Mouse (Mus musculus) hindbrain, embryonic 10.5 days (tissue): ENCODE results near the gene Fgf22. TPM values are rescaled to one million over a fixed set of nuclear protein-coding genes. Genes with fewer than 3 reads are reported as not detected.

Source experiments
- DNase-seq: peaks from one replicate; pipeline ENCODE4 v3.0.0-alpha.2; 2017; ENCODE audit warnings: low spot score
- H3K27ac ChIP-seq: fragments of 300-500 bp; sonication (generic); 2 replicates; pipeline ENCODE4 v1.5.1; 2016; ENCODE audit warnings: mild to moderate bottlenecking, moderate library complexity
- H3K27me3 ChIP-seq: fragments of 300-500 bp; sonication (generic); 2 replicates; pipeline ENCODE4 v1.6.1; 2016; ENCODE audit warnings: mild to moderate bottlenecking; ENCODE audit not compliant: poor library complexity, insufficient read depth, severe bottlenecking
- H3K36me3 ChIP-seq: fragments of 300-500 bp; sonication (generic); 2 replicates; pipeline ENCODE4 v1.6.1; 2016; ENCODE audit warnings: mild to moderate bottlenecking, moderate library complexity
- H3K4me1 ChIP-seq: fragments of 300-500 bp; sonication (generic); replicated peaks from 2 replicates; pipeline ENCODE4 v1.6.1; 2016; ENCODE audit warnings: mild to moderate bottlenecking
- H3K4me3 ChIP-seq: fragments of 300-500 bp; sonication (generic); 2 replicates; pipeline ENCODE4 v1.5.1; 2016; ENCODE audit warnings: mild to moderate bottlenecking, moderate library complexity
- H3K9me3 ChIP-seq: fragments of 300-500 bp; sonication (generic); 2 replicates; pipeline ENCODE4 v1.6.1; 2016; ENCODE audit warnings: mild to moderate bottlenecking, moderate library complexity
- WGBS: fragments of 180-500 bp; shearing (Covaris S2); methylation state at CpG from one replicate; pipeline ENCODE4 v1.1.7; 2016; 5-methylcytosine and 5-hydroxymethylcytosine counted together
- polyA plus RNA-seq: library from polyadenylated mRNA; unstranded; fragments of >200 nt; fragmentation: Nextera tagmentation; extraction: Ambion mirVana; gene quantifications from 2 replicates; pipeline ENCODE4 v1.2.1, GENCODE M21; 2016

Fgf22 gene
- 0.12 and 0.55 TPM in 2 replicates for polyA plus RNA-seq

DNA sequence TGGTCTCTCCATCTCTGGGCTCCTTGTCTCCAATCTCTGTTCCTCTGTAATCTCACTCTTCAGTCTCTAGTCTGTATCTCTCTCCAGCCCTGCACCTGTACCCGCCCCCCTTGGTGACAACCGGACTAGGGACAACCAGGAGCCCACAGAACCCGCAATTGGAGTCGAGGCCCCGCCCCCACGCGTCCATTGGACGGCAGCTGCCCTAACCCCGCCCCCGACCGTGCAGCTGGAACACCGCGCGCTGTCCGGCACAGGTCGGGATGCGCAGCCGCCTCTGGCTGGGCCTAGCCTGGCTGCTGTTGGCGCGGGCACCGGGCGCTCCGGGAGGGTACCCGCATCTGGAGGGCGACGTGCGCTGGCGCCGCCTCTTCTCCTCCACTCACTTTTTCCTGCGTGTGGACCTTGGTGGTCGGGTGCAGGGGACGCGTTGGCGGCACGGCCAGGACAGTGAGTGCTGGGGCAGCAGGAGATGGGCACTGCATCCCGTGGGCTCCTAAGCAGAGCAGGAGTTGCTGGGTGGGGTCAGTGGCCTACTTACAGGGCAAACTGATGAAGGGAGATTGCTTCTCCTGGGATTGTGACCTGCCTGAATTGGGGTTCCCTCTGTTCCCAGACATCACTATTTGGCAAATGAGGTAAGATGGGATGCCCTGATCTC, at the start of gene Fgf22:
Gene Fgf22, plus strand, starts transcription at position 221 of the 661 bp plus-strand sequence.
- peak; percentile 77 for DNase-seq
- WGBS, result under 1% methylated on average over 36 of the region's 36 CpGs
- H3K4me3 ChIP-seq, result peak within 1 kb of the TSS; percentile 52
- peaks cover 45% of the 10 kb centered on the region for H3K36me3 ChIP-seq
- H3K9me3 ChIP-seq, result no peaks in the 10 kb centered on the region
- H3K27ac ChIP-seq, result 0 out of 2 replicates have a peak within 1 kb of the TSS, but pooled peaks have one; percentile 4
- peaks cover 12% of the 10 kb centered on the region for H3K27me3 ChIP-seq
- peaks cover 13% of the 10 kb centered on the region for H3K4me1 ChIP-seq

DNA sequence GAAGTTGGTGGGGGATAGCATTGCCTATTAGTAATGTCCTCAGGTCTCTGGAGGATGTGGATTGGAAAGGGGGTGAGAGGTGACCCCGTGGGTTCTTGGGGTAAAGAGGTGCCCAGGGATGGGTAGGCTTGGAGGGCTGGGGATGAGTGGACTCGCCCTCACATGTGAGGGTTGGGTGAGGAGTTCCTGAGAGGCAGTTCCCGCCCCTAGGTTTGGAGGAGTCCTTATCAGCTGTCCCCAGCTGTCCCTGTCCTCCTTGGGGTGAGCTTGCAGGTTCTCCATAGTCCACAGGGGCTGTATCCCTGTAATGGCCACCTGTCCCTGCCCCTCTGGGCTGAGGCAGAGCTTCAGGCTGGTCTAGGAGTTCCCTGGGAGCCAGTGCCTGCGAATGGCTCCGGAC, 48.9 kb upstream of the Fgf22 start:
- peaks cover 52% of the 10 kb centered on the region for H3K36me3 ChIP-seq
- peak overlapping the region; percentile 97 for H3K27ac ChIP-seq
- WGBS, result 83% methylated on average over 5 of the region's 5 CpGs
- H3K4me3 ChIP-seq, result peak overlapping the region; percentile 87
- H3K9me3 ChIP-seq, result no peaks in the 10 kb centered on the region
- H3K4me1 ChIP-seq, result peaks cover 55% of the 10 kb centered on the region
- H3K27me3 ChIP-seq, result no peaks in the 10 kb centered on the region
- DNase-seq, result no peak

DNA sequence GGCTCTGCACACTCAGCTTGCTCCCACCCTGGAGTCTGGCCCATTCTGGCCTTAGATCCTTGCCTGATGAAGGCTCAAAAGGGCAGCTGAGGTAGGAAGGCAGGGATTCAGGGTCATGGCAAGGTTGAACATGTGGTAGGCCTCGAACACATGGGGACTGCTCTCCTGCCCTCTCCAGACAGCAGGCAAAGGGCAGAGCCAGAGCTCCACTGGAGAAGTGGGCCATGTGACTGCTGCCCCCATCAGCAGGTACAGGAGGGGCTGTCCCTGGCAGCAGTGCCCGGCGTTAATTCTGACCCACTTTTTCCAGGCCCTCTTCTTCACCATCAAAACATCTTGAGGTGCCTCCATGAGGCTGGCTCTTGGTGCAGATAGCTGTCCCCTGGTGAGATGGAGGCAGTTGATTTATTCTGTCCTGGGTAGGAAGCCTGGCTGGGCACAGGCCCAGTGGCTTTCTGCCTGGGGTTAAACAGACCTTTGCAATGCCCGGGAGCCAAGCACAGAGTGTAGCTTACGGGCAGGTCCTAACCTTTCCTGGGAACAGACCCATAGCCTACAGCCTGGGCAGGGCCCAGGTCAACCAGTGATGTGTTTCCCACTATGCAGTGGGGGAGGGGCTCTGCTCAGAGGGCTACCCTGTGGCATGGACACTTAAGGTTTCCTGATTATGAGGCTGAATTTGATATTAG, 48.3 kb upstream of the Fgf22 start:
- peaks cover 49% of the 10 kb centered on the region for H3K4me1 ChIP-seq
- WGBS, result 82% methylated on average over 5 of the region's 5 CpGs

DNA sequence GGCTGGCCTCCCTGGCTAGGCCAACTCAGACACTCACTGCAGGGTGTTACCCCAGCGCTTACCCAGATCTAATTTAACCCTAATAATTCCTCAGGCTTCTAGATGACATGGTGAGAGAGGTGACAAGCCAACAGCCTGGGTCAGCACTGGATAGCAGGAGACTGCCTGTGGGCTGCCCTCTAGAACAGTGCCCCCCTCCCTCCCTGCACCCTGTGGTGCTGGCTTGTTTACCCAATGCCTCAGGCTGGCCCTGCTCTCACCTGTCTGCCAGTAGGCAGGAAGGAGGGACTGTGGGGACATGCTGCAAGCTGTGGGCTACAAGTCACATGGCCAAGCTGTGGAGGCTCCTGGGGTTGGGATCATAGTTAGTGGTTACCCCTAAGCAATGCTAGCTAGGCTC, 47.7 kb upstream of the Fgf22 start:
- Histone ChIP-seq H3K9me3 (no peaks in the 10 kb centered on the region), H3K27me3 (no peaks in the 10 kb centered on the region), H3K36me3 (peaks cover 64% of the 10 kb centered on the region), H3K27ac (no peak overlapping the region), H3K4me1 (peaks cover 45% of the 10 kb centered on the region), H3K4me3 (peak overlapping the region; percentile 87)
- no peak for DNase-seq
- WGBS, result 81% methylated on average over 1 of the region's 1 CpGs

More for the DNA sequence above, 48.3 kb upstream of the Fgf22 start:
- DNase-seq, result no peak
- Histone ChIP-seq H3K9me3 (no peaks in the 10 kb centered on the region), H3K4me3 (peak overlapping the region; percentile 87), H3K27me3 (no peaks in the 10 kb centered on the region), H3K27ac (peak overlapping the region; percentile 97), H3K36me3 (peaks cover 58% of the 10 kb centered on the region)

DNA sequence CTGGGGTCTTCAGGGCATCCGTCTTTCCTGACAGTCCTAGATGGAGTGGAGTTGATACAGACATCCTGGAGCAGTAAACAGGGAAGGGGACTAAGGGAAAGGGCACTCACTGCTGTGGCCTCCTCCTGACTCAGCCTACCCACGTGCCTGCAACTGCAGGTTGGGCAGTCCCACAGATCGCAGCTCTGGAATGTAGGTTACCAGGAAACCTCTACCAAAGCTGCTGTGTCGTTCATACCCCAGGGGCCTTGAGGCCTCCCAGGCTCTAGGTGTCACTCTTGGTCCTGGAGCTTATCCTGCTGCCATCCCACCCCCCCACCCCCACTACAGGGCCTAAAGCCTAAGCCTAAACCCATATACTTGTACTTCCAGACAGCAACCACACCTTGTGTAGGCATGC, 47.1 kb upstream of the Fgf22 start:
- no peak for DNase-seq
- 76% methylated on average over 4 of the region's 4 CpGs for WGBS
- peak overlapping the region; percentile 87; the same call in 1 of the 2 replicates for H3K4me3 ChIP-seq

DNA sequence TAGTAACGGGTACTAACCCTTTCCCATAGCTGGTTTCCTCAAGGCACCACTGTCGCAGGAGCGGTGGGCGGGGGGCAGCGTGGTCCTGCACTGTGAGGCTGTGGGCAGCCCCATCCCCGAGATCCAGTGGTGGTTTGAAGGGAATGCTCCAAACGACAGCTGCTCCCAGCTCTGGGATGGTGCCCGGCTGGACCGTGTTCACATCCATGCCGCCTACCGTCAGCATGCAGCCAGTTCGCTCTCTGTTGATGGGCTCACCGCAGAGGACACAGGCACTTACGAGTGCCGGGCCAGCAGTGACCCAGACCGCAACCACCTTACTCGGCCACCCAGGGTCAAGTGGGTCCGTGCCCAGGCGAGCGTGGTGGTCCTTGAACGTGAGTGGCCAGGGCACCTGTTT, 46.2 kb upstream of the Fgf22 start:
- peak overlapping the region; percentile 14; the same call in 1 of the 2 replicates for H3K4me3 ChIP-seq
- H3K36me3 ChIP-seq, result peaks cover 69% of the 10 kb centered on the region
- 92% methylated on average over 21 of the region's 21 CpGs for WGBS
- no peak overlapping the region for H3K27ac ChIP-seq
- H3K4me1 ChIP-seq, result peaks cover 49% of the 10 kb centered on the region
- H3K27me3 ChIP-seq, result no peaks in the 10 kb centered on the region
- DNase-seq, result no peak
- H3K9me3 ChIP-seq, result no peaks in the 10 kb centered on the region

More for the DNA sequence above, 47.1 kb upstream of the Fgf22 start:
- peaks cover 46% of the 10 kb centered on the region for H3K4me1 ChIP-seq
- peaks cover 69% of the 10 kb centered on the region for H3K36me3 ChIP-seq
- no peaks in the 10 kb centered on the region for H3K27me3 ChIP-seq
- no peaks in the 10 kb centered on the region for H3K9me3 ChIP-seq
- H3K27ac ChIP-seq, result no peak overlapping the region

DNA sequence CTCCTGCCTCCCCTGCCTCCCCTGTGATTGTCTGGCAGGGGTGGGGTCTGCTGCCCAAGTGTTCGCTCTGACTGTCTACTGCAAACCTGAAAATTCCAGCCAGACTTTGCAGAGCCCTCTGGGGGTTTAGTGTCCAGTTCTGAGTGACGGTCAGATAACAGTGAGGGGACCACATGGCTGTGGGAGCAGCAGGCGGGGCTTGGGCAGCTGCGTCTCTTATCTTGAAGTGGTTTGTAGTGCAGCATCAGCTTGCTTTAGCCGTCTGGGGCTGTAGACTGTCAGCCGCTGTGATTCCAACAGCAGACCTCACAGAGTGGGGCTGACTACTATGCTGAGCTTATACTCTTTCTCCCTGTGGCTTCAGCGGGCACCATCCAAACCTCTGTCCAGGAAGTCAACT, 45.6 kb upstream of the Fgf22 start:
- H3K27ac ChIP-seq, result 0 out of 2 replicates have a peak overlapping the region, but pooled peaks have one; percentile 16
- H3K27me3 ChIP-seq, result peaks cover 5% of the 10 kb centered on the region; the same call in 1 of the 2 replicates
- H3K4me1 ChIP-seq, result peaks cover 43% of the 10 kb centered on the region
- DNase-seq, result no peak
- peak overlapping the region; percentile 14; the same call in 1 of the 2 replicates for H3K4me3 ChIP-seq
- WGBS, result 78% methylated on average over 7 of the region's 7 CpGs
- H3K36me3 ChIP-seq, result peaks cover 69% of the 10 kb centered on the region
- no peaks in the 10 kb centered on the region for H3K9me3 ChIP-seq

DNA sequence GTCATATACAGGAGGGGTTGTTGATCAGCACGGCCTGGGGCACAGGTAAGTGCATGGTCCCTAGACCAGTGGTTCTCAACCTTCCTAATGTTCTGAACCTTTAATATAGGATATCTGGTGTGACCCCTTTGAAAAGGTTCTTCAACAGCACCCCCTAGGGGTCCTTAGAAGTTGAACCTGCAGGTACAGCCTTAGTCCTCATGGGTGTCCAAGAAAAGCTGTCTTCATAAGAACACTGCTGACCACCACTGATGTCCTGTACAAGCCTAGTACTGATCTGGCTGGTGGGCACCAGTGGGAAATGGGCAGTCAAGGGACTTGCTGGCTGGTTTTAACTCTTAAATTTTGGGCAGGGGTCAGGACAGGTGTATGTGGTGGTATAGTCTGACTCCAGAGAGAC, 42.8 kb upstream of the Fgf22 start:
- no peaks in the 10 kb centered on the region for H3K9me3 ChIP-seq
- peaks cover 56% of the 10 kb centered on the region for H3K36me3 ChIP-seq
- DNase-seq, result no peak
- H3K27ac ChIP-seq, result no peak overlapping the region
- 95% methylated on average over 1 of the region's 1 CpGs for WGBS
- H3K4me3 ChIP-seq, result no peak overlapping the region
- peaks cover 32% of the 10 kb centered on the region for H3K27me3 ChIP-seq
- peaks cover 30% of the 10 kb centered on the region for H3K4me1 ChIP-seq

DNA sequence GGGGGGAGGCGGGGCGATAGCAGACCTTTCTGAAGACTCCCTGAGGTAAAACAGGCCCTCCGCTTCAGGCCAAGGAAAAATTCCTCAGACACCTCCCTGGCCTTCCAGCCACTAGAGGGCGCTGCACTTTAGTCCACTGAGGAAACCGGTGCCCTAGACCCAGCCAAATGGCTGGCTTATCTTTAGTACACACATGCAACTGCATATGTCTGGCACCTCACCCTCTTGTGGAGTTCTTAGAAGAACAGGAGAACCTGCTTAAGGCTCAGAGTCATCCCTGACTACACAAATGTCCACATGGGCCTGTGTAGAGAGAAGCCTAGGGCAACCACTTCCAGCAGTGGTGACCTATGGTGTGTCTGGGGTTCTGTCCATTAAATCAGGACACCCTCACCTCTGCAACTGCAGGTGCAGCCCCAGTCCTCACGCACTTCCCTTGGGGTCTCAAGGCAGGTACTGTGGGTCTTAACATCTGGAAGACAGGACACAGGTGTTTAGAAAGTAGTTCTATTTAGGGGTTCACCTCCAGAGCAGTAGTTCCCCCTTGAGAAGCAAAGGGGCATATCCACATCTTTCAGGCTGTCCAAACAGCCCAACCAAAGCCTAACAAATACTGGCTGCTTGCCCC, 42.3 kb upstream of the Fgf22 start:
- Histone ChIP-seq H3K4me1 (peaks cover 30% of the 10 kb centered on the region), H3K27ac (no peak overlapping the region), H3K27me3 (peaks cover 38% of the 10 kb centered on the region), H3K36me3 (peaks cover 50% of the 10 kb centered on the region), H3K9me3 (no peaks in the 10 kb centered on the region), H3K4me3 (no peak overlapping the region)
- 13% methylated on average over 6 of the region's 6 CpGs for WGBS
- DNase-seq, result peak; percentile 81

DNA sequence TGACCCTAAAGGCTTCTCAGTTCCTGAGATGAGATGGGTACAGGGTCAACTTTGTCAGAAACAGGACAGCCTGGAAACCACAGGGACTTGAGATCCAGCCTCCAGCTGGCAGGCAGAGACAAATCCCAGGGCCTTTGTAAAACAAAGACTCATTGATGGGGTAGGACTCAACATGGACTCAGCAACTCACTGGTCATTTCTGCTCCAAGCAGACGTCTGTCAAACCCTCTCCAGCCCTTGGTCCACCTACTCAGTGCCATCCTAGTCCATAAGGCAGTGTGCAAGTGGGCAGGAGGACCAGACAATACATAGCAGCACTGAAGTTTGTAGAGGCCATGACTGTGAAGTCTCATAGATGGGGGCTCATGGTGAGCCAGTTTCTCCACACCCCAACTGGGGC, 41.7 kb upstream of the Fgf22 start:
- peaks cover 30% of the 10 kb centered on the region for H3K4me1 ChIP-seq
- no peaks in the 10 kb centered on the region for H3K9me3 ChIP-seq
- no peak for DNase-seq
- peaks cover 44% of the 10 kb centered on the region for H3K27me3 ChIP-seq
- H3K36me3 ChIP-seq, result peaks cover 45% of the 10 kb centered on the region
- no peak overlapping the region for H3K27ac ChIP-seq
- no peak overlapping the region for H3K4me3 ChIP-seq
- 47% methylated on average over 1 of the region's 1 CpGs for WGBS

DNA sequence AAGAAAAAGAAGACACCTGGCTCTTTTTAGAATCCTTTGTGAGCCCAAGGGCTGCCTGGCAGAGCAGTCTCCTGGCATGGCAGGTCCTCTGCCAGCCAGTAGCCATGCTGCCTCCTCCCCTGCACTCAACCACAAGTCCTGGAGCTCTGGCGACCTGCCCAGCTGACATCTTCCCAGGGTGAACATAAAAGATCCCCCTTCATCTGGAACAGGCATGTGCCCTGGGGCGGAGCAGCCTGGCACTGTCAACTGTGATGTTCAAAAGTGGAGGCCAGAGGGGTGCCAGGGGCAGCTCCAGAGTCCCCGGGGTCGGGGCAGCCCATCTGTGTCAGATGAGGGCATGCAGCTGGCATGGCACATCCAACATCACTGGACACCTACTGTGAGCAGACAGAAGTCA, 39.9 kb upstream of the Fgf22 start:
- no peak for DNase-seq
- Histone ChIP-seq H3K27ac (no peak overlapping the region), H3K27me3 (peaks cover 62% of the 10 kb centered on the region), H3K36me3 (peaks cover 27% of the 10 kb centered on the region), H3K4me3 (no peak overlapping the region), H3K4me1 (peaks cover 25% of the 10 kb centered on the region), H3K9me3 (no peaks in the 10 kb centered on the region)
- 65% methylated on average over 4 of the region's 4 CpGs for WGBS

DNA sequence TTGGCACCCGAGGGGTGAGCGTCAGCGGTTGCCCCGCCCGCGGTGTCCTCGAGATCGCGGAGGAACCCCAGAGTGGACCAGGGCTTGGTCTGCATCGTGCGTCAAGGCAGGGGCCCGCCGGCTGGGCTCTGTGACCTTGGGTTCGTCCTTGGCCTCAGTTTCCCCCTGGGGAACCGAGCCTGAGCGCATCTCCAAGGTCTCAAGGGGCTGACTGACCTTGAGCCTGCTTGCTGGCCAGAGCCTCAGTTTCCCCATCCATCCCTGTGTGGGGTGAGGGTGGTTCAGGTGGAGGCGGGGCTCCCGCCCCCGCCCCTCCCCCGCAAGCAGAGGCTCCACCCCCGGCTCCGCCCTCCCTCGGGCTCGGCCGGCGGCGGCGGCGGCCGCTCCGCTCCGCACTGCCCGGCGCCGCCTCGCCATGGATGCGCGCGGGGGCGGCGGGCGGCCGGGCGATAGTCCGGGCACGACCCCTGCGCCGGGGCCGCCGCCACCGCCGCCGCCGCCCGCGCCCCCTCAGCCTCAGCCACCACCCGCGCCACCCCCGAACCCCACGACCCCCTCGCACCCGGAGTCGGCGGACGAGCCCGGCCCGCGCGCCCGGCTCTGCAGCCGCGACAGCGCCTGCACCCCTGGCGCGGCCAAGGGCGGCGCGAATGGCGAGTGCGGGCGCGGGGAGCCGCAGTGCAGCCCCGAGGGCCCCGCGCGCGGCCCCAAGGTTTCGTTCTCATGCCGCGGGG, 38.5 kb upstream of the Fgf22 start, which contains the start of gene Hcn2:
Gene Hcn2, plus strand, starts transcription at position 381 of the 734 bp plus-strand sequence.
- Histone ChIP-seq H3K9me3 (no peaks in the 10 kb centered on the region), H3K27ac (peak within 1 kb of the TSS; percentile 64), H3K4me1 (peaks cover 25% of the 10 kb centered on the region), H3K4me3 (peak within 1 kb of the TSS; percentile 68), H3K27me3 (peaks cover 64% of the 10 kb centered on the region), H3K36me3 (peaks cover 12% of the 10 kb centered on the region)
- no peak for DNase-seq
- WGBS, result 2% methylated on average over 84 of the region's 91 CpGs
